Mouse (Mus musculus): ENCODE results near the gene Cnksr1.

Gene Cnksr1

GRCm38 (mm10) chr4:134222793-134223600 is 15.2 kb downstream of the Cnksr1 start:
- ATAC-seq (ENCODE audit: insufficient number of reproducible peaks, low FRiP score, low TSS enrichment): no peak

- ATAC-seq (ENCODE audit: insufficient number of reproducible peaks, low FRiP score, low TSS enrichment): no peak
Measured at GRCm38 (mm10) chr4:134206488-134207053, 31.6 kb downstream of the Cnksr1 start.

GRCm38 (mm10) chr4:134203340-134203896 is 34.8 kb downstream of the Cnksr1 start:
- no peak for ATAC-seq (ENCODE audit: insufficient number of reproducible peaks, low FRiP score, low TSS enrichment)

GRCm38 (mm10) chr4:134202904-134203303 is 35.3 kb downstream of the Cnksr1 start, which contains the start of gene Gm7534:
Gene Gm7534 (minus strand): TSS chr4:134203004.
- ATAC-seq (ENCODE audit: insufficient number of reproducible peaks, low FRiP score, low TSS enrichment): no peak

GRCm38 (mm10) chr4:134199371-134199770 is 38.8 kb downstream of the Cnksr1 start:
- ATAC-seq (ENCODE audit: insufficient number of reproducible peaks, low FRiP score, low TSS enrichment): no peak

- peak; percentile 2; the same call in 1 of the 2 replicates for ATAC-seq (ENCODE audit: insufficient number of reproducible peaks, low FRiP score, low TSS enrichment)
Measured at GRCm38 (mm10) chr4:134186268-134186667, 51.9 kb downstream of the Cnksr1 start.

GRCm38 (mm10) chr4:134185569-134185968 is 52.6 kb downstream of the Cnksr1 start:
- ATAC-seq (ENCODE audit: insufficient number of reproducible peaks, low FRiP score, low TSS enrichment): no peak

- no peak for ATAC-seq (ENCODE audit: insufficient number of reproducible peaks, low FRiP score, low TSS enrichment)
Measured at GRCm38 (mm10) chr4:134183711-134184110, 54.5 kb downstream of the Cnksr1 start.

- ATAC-seq (ENCODE audit: insufficient number of reproducible peaks, low FRiP score, low TSS enrichment): no peak
Measured at GRCm38 (mm10) chr4:134181825-134182224, 56.4 kb downstream of the Cnksr1 start.

GRCm38 (mm10) chr4:134181112-134181511 is 57.1 kb downstream of the Cnksr1 start:
- ATAC-seq (ENCODE audit: insufficient number of reproducible peaks, low FRiP score, low TSS enrichment): no peak
